Mouse (Mus musculus) limb, embryonic 11.5 days (tissue): ENCODE results near the gene Vmn2r8. TPM values are rescaled to one million over a fixed set of nuclear protein-coding genes. Genes with fewer than 3 reads are reported as not detected.
"Not testable (repeated sequence)": the region's sequence is repeated elsewhere in the genome, so short reads cannot be mapped to it uniquely, and the experiment has no call there.

Experiments
- ATAC-seq: fragments of 200-750 bp; cut with Nextera tagmentation; 2 replicates; pipeline ENCODE4 v1.8.0; 2017; ENCODE audit warnings: low read depth; ENCODE audit not compliant: insufficient number of reproducible peaks, low FRiP score, low TSS enrichment
- DNase-seq: peaks from one replicate; pipeline ENCODE4 v3.0.0-alpha.2; 2015; ENCODE audit warnings: low spot score
- H3K27ac ChIP-seq: fragments of 300-500 bp; sonication (generic); replicated peaks from 2 replicates; pipeline ENCODE4 v1.5.1; 2014; ENCODE audit warnings: low read depth, mild to moderate bottlenecking, low read length
- H3K27me3 ChIP-seq: fragments of 300-500 bp; sonication (generic); 2 replicates; pipeline ENCODE4 v1.6.1; 2014; ENCODE audit warnings: mild to moderate bottlenecking, low read length, mixed read lengths; ENCODE audit not compliant: control insufficient read depth, insufficient read depth
- H3K36me3 ChIP-seq: fragments of 300-500 bp; sonication (generic); 2 replicates; pipeline ENCODE4 v1.6.1; 2014; ENCODE audit warnings: mild to moderate bottlenecking, low read length, moderate library complexity, mixed read lengths; ENCODE audit not compliant: control insufficient read depth, insufficient read depth
- H3K4me1 ChIP-seq: fragments of 300-500 bp; sonication (generic); 2 replicates; pipeline ENCODE4 v1.6.1; 2014; ENCODE audit warnings: low read length, mixed read lengths; ENCODE audit not compliant: control insufficient read depth, insufficient read depth
- H3K4me2 ChIP-seq: fragments of 300-500 bp; sonication (generic); 2 replicates; pipeline ENCODE4 v1.6.1; 2014; ENCODE audit warnings: low read depth, mild to moderate bottlenecking, moderate library complexity; ENCODE audit not compliant: severe bottlenecking
- H3K4me3 ChIP-seq: fragments of 300-500 bp; sonication (generic); 2 replicates; pipeline ENCODE4 v1.5.1; 2014; ENCODE audit warnings: low read depth, low read length
- H3K9ac ChIP-seq: fragments of 300-500 bp; sonication (generic); 2 replicates; pipeline ENCODE4 v1.6.1; 2014; ENCODE audit warnings: mild to moderate bottlenecking, low read length
- H3K9me3 ChIP-seq: fragments of 300-500 bp; sonication (generic); 2 replicates; pipeline ENCODE4 v1.6.1; 2016; ENCODE audit warnings: low read length; ENCODE audit not compliant: control insufficient read depth
- WGBS: fragments of 180-500 bp; shearing (Covaris S2); extraction: QIAGEN DNeasy Blood & Tissue Kit; methylation state at CpG from one replicate; pipeline ENCODE4 v1.1.7; 2014; 5-methylcytosine and 5-hydroxymethylcytosine counted together
- polyA plus RNA-seq: library from polyadenylated mRNA; unstranded; fragments of >200 nt; fragmentation: Nextera tagmentation; extraction: Ambion mirVana; gene quantifications from 2 replicates; pipeline ENCODE4 v1.2.1, GENCODE M21; 2014

Vmn2r8 gene
- not detected in 2 replicates for polyA plus RNA-seq

- not testable (repeated sequence) for H3K4me1 ChIP-seq, H3K27ac ChIP-seq, ATAC-seq, H3K36me3 ChIP-seq, H3K9ac ChIP-seq, DNase-seq, H3K27me3 ChIP-seq, H3K9me3 ChIP-seq, H3K4me3 ChIP-seq, H3K4me2 ChIP-seq
- WGBS, result 74% methylated on average over 2 of the region's 2 CpGs
Measured at GRCm38 (mm10) chr5:108808750-108809149, at the start of gene Vmn2r8. Gene Vmn2r8 (minus strand): TSS chr5:108808850.

DNA sequence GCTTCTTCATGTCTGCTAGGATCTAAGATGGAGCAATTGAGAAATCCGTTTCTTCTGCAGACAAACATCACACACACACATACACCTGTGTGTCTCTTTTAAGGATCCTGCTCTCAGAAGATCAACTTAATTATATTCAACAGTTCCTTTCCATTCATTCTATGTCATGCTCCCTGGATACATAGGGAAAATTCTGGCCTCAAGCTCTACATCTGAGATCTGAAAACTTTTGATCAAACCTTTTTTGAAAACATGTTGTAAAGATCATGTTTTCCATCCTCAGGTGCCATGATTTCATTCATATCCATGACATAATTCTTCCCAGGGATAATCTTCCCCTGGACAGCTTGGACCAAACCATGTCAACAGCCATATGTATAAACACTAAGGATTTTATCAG, 43.9 kb upstream of the Vmn2r8 start, which contains the start of gene Vmn2r9:
TSS of gene Vmn2r9 (minus strand) at position 101 of the 400 bp plus-strand sequence.
- H3K4me2 ChIP-seq, DNase-seq, H3K4me1 ChIP-seq, ATAC-seq, H3K27me3 ChIP-seq, H3K9ac ChIP-seq, H3K9me3 ChIP-seq, H3K36me3 ChIP-seq, H3K27ac ChIP-seq, H3K4me3 ChIP-seq: not testable (repeated sequence)
- WGBS, result 58% methylated on average over 1 of the region's 1 CpGs

DNA sequence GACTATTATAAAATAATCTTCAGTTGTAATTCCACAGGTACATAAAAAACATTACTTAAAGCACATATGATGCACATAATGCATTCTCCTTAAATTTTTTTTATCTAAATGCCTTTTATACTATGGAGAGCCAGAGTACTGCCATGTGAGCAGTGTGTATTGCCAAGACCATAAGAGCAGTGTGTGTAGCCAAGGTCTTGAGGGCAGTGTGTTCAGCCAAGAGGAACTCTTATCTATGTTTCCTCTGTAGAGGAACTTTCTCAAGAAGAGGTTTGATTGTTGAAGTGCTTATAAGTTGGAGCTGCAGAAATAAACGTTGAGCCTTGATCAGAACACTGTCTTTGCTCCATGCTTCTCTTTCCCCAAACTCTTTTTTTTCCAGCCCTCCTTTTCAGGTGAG, 40.8 kb upstream of the Vmn2r8 start:
- Histone ChIP-seq H3K9me3 (no peaks in the 10 kb centered on the region), H3K4me1 (no peaks in the 10 kb centered on the region), H3K27ac (no peak overlapping the region), H3K9ac (no peak overlapping the region), H3K4me3 (no peak overlapping the region), H3K36me3 (no peaks in the 10 kb centered on the region), H3K27me3 (no peaks in the 10 kb centered on the region), H3K4me2 (no peak overlapping the region)
- DNase-seq (no peak), ATAC-seq (no peak)
- WGBS, result 33% methylated on average over 1 of the region's 1 CpGs

- 89% methylated on average over 1 of the region's 1 CpGs for WGBS
- H3K36me3 ChIP-seq, result no peaks in the 10 kb centered on the region
- no peaks in the 10 kb centered on the region for H3K9me3 ChIP-seq
- no peaks in the 10 kb centered on the region for H3K27me3 ChIP-seq
- DNase-seq (peak; percentile 28), ATAC-seq (no peak)
- H3K27ac ChIP-seq, result no peak overlapping the region
- no peak overlapping the region for H3K4me2 ChIP-seq
- no peak overlapping the region for H3K4me3 ChIP-seq
- no peak overlapping the region for H3K9ac ChIP-seq
- H3K4me1 ChIP-seq, result no peaks in the 10 kb centered on the region
Measured at GRCm38 (mm10) chr5:108836156-108836555, 27.5 kb upstream of the Vmn2r8 start.

GRCm38 (mm10) chr5:108823276-108823675, 14.6 kb upstream of the Vmn2r8 start:
- Histone ChIP-seq H3K27ac (no peak overlapping the region), H3K9me3 (no peaks in the 10 kb centered on the region), H3K36me3 (no peaks in the 10 kb centered on the region), H3K4me1 (no peaks in the 10 kb centered on the region), H3K27me3 (no peaks in the 10 kb centered on the region), H3K4me3 (no peak overlapping the region), H3K9ac (no peak overlapping the region), H3K4me2 (no peak overlapping the region)
- DNase-seq (no peak), ATAC-seq (no peak)
- WGBS, result 92% methylated on average over 2 of the region's 2 CpGs

- H3K4me2 ChIP-seq, result no peak overlapping the region
- H3K36me3 ChIP-seq, result no peaks in the 10 kb centered on the region
- no peak overlapping the region for H3K4me3 ChIP-seq
- H3K4me1 ChIP-seq, result no peaks in the 10 kb centered on the region
- WGBS, result 48% methylated on average over 1 of the region's 1 CpGs
- ATAC-seq (no peak), DNase-seq (no peak)
- no peak overlapping the region for H3K9ac ChIP-seq
- H3K27ac ChIP-seq, result no peak overlapping the region
- H3K9me3 ChIP-seq, result no peaks in the 10 kb centered on the region
- no peaks in the 10 kb centered on the region for H3K27me3 ChIP-seq
Measured at GRCm38 (mm10) chr5:108803646-108804045, 5.0 kb downstream of the Vmn2r8 start.

GRCm38 (mm10) chr5:108795263-108795662, 13.4 kb downstream of the Vmn2r8 start, which contains the start of gene Tmed11:
Gene Tmed11 (minus strand): TSS chr5:108795363.
- WGBS, result 68% methylated on average over 2 of the region's 2 CpGs
- H3K27ac ChIP-seq, DNase-seq, ATAC-seq, H3K36me3 ChIP-seq, H3K9me3 ChIP-seq, H3K4me2 ChIP-seq, H3K27me3 ChIP-seq, H3K9ac ChIP-seq, H3K4me3 ChIP-seq, H3K4me1 ChIP-seq: not testable (repeated sequence)

DNA sequence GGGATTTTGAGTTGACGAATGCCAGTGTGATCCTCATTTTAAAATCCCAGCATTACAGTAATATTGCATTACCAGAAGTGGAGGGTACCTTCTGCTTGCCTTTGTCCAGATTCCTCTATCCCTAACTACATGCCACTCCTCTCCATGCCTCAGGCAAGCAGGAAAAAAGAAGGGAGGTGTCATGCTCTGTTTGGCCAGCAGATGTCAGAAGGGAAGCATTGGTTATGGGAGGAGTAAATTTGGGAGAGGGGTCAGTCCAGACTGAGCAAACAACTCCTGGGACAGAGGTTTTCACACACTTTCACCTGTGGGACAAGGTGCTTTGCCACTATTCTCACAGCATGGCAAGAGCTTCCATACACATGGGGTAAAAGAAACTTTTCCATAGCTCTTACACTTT, 18.3 kb downstream of the Vmn2r8 start:
- H3K9ac ChIP-seq, H3K27ac ChIP-seq, H3K27me3 ChIP-seq, H3K4me1 ChIP-seq, H3K9me3 ChIP-seq, H3K4me2 ChIP-seq, H3K36me3 ChIP-seq, ATAC-seq, H3K4me3 ChIP-seq: not testable (repeated sequence)
- 40% methylated on average over 1 of the region's 1 CpGs for WGBS
- peak; percentile 51 for DNase-seq

DNA sequence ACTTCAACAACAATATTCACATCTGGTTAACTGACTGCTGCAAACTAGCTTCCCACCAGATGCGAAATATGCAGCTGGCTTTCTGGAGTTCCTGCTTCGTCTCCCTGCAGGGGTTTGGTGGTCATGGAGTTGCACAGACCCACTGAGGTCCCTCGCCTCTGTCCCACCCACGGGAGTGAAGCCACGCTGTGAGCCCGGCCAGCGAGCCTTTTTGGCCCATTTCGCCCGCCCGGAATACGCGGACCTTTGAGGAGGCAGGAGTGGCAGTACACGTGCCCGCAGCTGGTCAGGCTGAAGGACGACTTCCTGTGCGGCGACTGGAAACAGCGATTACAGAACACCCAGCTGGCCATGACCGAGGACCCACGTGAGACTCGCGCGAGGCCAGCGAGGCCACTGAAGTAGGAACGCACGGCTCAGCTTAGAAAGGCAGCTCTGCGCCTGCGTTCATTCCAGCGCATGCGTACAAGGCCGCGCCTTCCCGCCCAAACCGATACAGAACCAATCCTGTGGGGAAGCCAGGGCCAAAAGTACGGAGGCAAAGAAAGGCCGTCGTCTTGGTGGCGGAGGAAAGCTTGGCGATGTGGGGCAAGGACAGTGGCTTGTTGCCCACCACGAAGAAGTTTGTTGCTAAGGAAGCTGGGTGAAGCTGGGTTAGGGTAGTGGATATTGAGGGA, 33.9 kb downstream of the Vmn2r8 start, which contains the start of gene Rnf212:
TSS of gene Rnf212 (minus strand) at position 353 of the 677 bp plus-strand sequence.
- WGBS, result 76% methylated on average over 40 of the region's 40 CpGs
- ATAC-seq, result no peak
- H3K4me1 ChIP-seq, result no peaks in the 10 kb centered on the region
- no peak for DNase-seq
- H3K36me3 ChIP-seq, result no peaks in the 10 kb centered on the region
- no peaks in the 10 kb centered on the region for H3K27me3 ChIP-seq
- no peaks in the 10 kb centered on the region for H3K9me3 ChIP-seq
- H3K27ac ChIP-seq, result no peak within 1 kb of the TSS
- no peak within 1 kb of the TSS for H3K9ac ChIP-seq
- no peak within 1 kb of the TSS for H3K4me2 ChIP-seq
- no peak within 1 kb of the TSS for H3K4me3 ChIP-seq
